Mouse (Mus musculus) cerebellum, adult 8-10 months (tissue): ENCODE data around the gene Ranbp9.
"Not testable (repeated sequence)": the region's sequence is repeated elsewhere in the genome, so short reads cannot be mapped to it uniquely, and the experiment has no call there.

Source experiments
- DNase-seq: peaks from one replicate; pipeline ENCODE4 v3.0.0; 2022

Ranbp9 gene

GRCm38 (mm10) chr13:43495645-43496044 lies 14.6 kb upstream of the Ranbp9 start:
- no peak for DNase-seq

GRCm38 (mm10) chr13:43493725-43494124 lies 12.6 kb upstream of the Ranbp9 start:
- no peak for DNase-seq

GRCm38 (mm10) chr13:43493058-43493481 lies 12.0 kb upstream of the Ranbp9 start:
- DNase-seq: no peak

- DNase-seq: peak; percentile 40
Observed at GRCm38 (mm10) chr13:43486501-43487213, 5.6 kb upstream of the Ranbp9 start.

DNA sequence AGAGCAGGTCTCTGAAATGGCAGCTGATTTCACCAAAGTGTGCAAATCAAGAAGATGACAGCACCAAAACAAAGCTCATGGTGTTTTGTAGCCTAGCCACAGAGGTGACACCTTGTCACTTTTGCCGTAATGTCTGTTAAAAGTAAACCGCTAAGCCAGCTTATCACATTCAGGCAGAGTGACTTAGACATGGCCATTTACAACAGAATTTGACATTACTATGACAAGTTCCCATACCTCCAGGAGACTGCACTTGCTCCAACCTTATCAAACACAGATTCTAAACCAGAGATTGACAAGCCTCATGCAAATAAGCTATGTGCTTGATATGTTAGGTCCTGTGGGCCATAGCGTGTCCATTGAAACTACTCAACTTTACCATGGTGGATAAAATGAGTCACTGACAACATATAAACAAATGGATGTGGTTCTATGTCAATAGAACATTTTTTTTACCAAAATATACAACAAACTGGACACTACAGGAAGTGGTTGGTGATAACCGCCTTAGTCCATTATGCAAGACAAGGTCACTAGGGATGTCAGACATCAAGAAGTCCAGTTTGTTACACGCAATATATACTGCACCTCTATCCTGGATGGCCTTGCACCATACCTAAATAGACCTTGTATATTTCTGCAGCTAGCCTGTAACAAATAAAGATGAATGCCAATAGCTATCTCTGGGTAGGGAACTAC lies 4.3 kb upstream of the Ranbp9 start:
- DNase-seq: no peak

- no peak for DNase-seq
Observed at GRCm38 (mm10) chr13:43482782-43483181, 1.7 kb upstream of the Ranbp9 start.

DNA sequence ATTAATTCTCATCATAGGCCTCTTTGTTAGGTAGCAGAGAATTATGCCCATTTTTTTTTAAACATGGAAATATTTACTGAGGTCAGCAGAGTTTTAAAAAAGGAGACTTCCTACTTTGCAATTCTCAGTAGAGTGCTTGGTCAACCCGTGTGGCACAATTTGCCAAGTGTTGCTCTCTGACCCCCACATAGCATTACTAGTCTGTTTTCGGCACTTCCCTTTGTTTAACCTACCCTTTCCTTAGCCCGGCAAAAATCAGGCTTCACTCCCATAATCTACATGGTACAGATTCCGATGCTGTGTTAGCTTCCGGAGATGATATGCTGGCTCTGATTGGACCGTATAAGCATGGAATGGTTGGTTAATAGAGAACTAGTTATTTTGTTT lies 770 bp upstream of the Ranbp9 start:
- peak; percentile 32 for DNase-seq

DNA sequence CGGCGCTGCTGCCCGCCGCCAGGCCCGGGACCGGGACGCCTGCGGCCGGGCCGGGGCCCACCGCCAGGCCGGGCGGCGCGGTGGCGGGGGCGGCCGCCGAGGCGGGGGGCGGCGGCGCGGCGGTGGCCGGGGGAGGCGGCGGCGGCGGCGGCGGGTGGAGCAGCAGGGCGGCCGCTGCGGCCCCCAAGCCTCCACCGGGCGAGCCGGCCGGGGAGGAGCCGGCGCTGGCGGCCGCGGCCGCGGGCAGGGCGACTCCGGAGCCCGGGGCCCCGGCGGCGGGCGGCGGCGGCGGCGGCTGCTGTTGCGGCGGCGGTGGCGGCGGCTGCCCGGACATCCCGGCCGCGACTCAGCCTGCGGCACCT lies 506 bp downstream of the Ranbp9 start:
- no peak for DNase-seq

- DNase-seq: peak; percentile 45
Observed at GRCm38 (mm10) chr13:43479767-43480571, 1.1 kb downstream of the Ranbp9 start.

GRCm38 (mm10) chr13:43479024-43479705 lies 1.9 kb downstream of the Ranbp9 start:
- DNase-seq: no peak

DNA sequence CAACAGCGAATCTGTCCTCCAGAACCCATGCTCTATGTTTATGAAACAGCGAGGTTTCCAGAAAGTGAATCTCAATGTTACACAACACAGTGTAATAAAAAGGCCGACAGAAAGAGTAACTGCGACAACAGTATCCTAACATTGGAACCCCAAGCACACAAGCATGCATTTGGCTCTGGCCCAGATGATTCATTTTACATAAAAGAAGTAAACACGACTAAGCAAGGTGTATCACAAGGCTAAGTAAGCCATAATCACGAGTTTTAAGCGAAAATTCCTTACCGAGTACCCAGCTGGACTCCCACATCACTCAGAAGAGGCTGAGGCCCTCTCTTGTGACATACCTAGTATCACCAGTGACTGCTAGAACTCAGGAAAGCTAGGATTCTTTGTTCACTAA lies 2.5 kb downstream of the Ranbp9 start:
- peak; percentile 30 for DNase-seq

- DNase-seq: no peak
Observed at GRCm38 (mm10) chr13:43477098-43477697, 3.9 kb downstream of the Ranbp9 start.

- DNase-seq: no peak
Observed at GRCm38 (mm10) chr13:43476226-43476625, 4.9 kb downstream of the Ranbp9 start.

DNA sequence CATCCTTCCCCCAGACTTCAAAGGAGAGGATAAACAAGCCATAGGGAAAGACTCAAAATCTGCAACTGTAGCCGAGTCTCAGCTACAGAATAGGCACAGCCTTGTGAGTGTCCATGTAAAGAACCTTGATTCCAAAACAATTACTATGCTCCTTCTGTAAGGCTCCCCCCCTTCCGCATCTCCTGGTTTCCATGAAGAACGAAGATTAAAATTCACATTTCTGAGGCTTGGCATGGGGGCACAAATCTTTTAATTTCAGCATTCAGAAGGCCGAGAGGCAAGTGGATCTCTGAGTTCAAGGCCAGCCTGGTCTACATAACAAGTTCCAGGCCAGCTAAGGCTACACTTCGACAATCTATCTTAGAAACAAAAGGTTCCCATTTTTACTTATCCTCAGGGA lies 6.4 kb downstream of the Ranbp9 start:
- no peak for DNase-seq

DNA sequence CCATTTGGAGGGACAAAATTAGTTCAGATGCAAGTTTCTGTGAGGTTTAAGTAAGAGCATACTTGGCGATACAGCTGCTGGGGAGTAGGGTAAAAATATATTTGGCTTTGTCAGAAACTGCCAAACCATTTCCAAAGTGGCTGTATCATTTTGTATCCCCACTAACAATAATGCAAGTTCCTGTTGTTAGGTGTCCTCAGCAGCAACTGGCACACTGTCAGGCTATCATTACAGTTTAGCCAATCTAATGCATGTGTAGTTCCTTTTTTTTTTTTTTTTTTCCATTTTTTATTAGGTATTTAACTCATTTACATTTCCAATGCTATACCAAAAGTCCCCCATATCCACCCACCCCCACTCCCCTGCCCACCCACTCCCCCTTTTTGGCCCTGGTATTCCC lies 9.2 kb downstream of the Ranbp9 start:
- not testable (repeated sequence) for DNase-seq

DNA sequence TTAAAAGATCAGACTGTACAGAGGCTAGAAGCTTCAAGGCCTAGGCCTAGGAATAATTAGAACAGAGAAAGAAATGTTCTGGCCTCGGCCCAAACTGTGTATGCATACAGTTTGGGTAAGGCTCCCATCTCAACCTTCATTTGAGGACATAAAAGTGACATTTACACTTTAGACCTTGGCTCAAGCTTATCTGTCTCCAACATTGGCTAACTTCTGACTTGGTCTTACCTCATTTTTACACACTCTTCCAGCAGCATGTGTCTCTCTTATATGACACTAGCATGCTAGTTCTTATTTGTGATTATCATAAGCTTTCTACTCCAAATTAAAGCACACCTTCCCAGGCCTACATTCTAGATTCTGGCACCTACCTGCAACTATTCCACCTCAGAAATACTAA lies 11.5 kb downstream of the Ranbp9 start:
- no peak for DNase-seq

- no peak for DNase-seq
Observed at GRCm38 (mm10) chr13:43464605-43465004, 16.5 kb downstream of the Ranbp9 start.

- DNase-seq: no peak
Observed at GRCm38 (mm10) chr13:43457161-43457560, 23.9 kb downstream of the Ranbp9 start.

DNA sequence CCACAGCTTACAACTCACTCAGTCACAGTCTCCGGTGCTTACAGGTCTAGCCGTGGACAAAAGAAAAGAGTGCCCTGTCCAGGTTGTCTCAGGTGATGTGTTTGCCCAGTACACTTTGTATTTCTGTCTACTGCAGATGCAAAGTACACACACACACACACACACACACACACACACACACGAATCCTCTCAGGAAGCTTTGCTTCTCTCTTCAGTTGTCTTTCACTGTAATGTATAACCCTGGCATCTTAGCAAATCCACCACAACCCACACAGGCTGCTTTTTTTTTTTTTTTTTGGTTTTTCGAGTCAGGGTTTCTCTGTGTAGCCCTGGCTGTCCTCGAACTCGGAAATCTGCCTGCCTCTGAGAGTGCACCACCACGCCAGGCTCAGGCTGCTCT lies 26.7 kb downstream of the Ranbp9 start:
- DNase-seq: no peak

GRCm38 (mm10) chr13:43452843-43453605 lies 28.1 kb downstream of the Ranbp9 start:
- no peak for DNase-seq

DNA sequence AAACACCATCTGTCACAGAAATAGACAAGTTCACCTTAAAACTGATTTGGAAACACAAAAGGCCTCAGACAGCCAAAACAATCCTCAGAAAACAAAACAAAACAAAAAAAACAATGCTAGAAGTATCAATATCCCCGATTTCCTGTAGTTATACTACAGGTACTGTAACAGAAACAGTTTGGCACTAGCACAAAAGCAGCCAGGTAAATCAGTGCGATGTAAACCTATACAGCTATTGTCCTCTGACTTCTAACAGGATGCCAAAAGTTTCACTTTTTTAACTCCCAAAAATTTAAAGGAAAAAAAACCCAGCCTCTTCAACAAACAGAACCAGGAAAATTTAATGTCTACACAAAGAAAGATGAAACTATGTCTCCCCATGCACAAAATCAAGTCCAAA lies 28.9 kb downstream of the Ranbp9 start:
- DNase-seq: no peak

GRCm38 (mm10) chr13:43450686-43451085 lies 30.4 kb downstream of the Ranbp9 start:
- DNase-seq: no peak
